Mouse (Mus musculus): ENCODE data around the gene Golgb1. TPM values are rescaled to one million over a fixed set of nuclear protein-coding genes. Genes with fewer than 3 reads are reported as not detected.
"Not testable (repeated sequence)": the region's sequence is repeated elsewhere in the genome, so short reads cannot be mapped to it uniquely, and the experiment has no call there.

Gene Golgb1
- polyA plus RNA-seq (2015; fragmentation: Nextera tagmentation; extraction: Ambion mirVana) = 89.6 and 97.2 TPM in 2 replicates

GRCm38 (mm10) chr16:36874583-36875275 is at the start of gene Golgb1, which contains the start of gene Eaf2:
TSS of gene Golgb1 (plus strand) at chr16:36875140.
TSS of gene Eaf2 (minus strand) at chr16:36875003.
- Histone ChIP-seq H3K4me3 (ENCODE audit: low read length) (peak within 1 kb of the TSS; percentile 94), H3K9me3 (ENCODE audit: control insufficient read depth, low read length) (no peaks in the 10 kb centered on the region), H3K4me2 (ENCODE audit: low read depth, low read length) (peak within 1 kb of the TSS; percentile 78), H3K4me1 (replicated peaks; ENCODE audit: control insufficient read depth, insufficient read depth, low read length) (peaks cover 13% of the 10 kb centered on the region), H3K36me3 (ENCODE audit: control insufficient read depth, insufficient read depth, low read length) (peaks cover 8% of the 10 kb centered on the region), H3K9ac (ENCODE audit: low read length) (peak within 1 kb of the TSS; percentile 85), H3K27ac (ENCODE audit: low read length) (peak within 1 kb of the TSS; percentile 77), H3K27me3 (ENCODE audit: control insufficient read depth, insufficient read depth, low read depth, low read length) (no peaks in the 10 kb centered on the region)
- WGBS = under 1% methylated on average over 43 of the region's 43 CpGs
- peak; percentile 100 for ATAC-seq (ENCODE audit: low read depth)

GRCm38 (mm10) chr16:36827611-36828053 is 47.3 kb upstream of the Golgb1 start:
- no peak for ATAC-seq (ENCODE audit: low read depth)
- Histone ChIP-seq H3K4me1 (replicated peaks; ENCODE audit: control insufficient read depth, insufficient read depth, low read length) (peaks cover 8% of the 10 kb centered on the region), H3K9ac (ENCODE audit: low read length) (peak overlapping the region; percentile 93), H3K9me3 (ENCODE audit: control insufficient read depth, low read length) (no peaks in the 10 kb centered on the region), H3K27ac (ENCODE audit: low read length) (no peak overlapping the region), H3K4me3 (ENCODE audit: low read length) (peak overlapping the region; percentile 96), H3K36me3 (ENCODE audit: control insufficient read depth, insufficient read depth, low read length) (no peaks in the 10 kb centered on the region), H3K4me2 (ENCODE audit: low read depth, low read length) (peak overlapping the region; percentile 91), H3K27me3 (ENCODE audit: control insufficient read depth, insufficient read depth, low read depth, low read length) (peaks cover 3% of the 10 kb centered on the region; the same call in 1 of the 2 replicates)
- WGBS = 6% methylated on average over 11 of the region's 11 CpGs

- no peaks in the 10 kb centered on the region for H3K36me3 ChIP-seq (ENCODE audit: control insufficient read depth, insufficient read depth, low read length)
- H3K4me2 ChIP-seq (ENCODE audit: low read depth, low read length) = peak within 1 kb of the TSS; percentile 91
- peak; percentile 99 for ATAC-seq (ENCODE audit: low read depth)
- WGBS = under 1% methylated on average over 63 of the region's 64 CpGs
- H3K4me1 ChIP-seq (replicated peaks; ENCODE audit: control insufficient read depth, insufficient read depth, low read length) = peaks cover 8% of the 10 kb centered on the region
- H3K4me3 ChIP-seq (ENCODE audit: low read length) = peak within 1 kb of the TSS; percentile 96
- H3K27ac ChIP-seq (ENCODE audit: low read length) = no peak within 1 kb of the TSS; the same call in 1 of the 2 replicates
- H3K9me3 ChIP-seq (ENCODE audit: control insufficient read depth, low read length) = no peaks in the 10 kb centered on the region
- H3K9ac ChIP-seq (ENCODE audit: low read length) = peak within 1 kb of the TSS; percentile 93
- peaks cover 3% of the 10 kb centered on the region; the same call in 1 of the 2 replicates for H3K27me3 ChIP-seq (ENCODE audit: control insufficient read depth, insufficient read depth, low read depth, low read length)
These were observed 46.7 kb upstream of the Golgb1 start, which contains the start of gene Iqcb1 for GRCm38 (mm10) chr16:36828054-36828786. TSS of gene Iqcb1 (plus strand) at chr16:36828385.

- no peak overlapping the region for H3K27ac ChIP-seq (ENCODE audit: low read length)
- peak overlapping the region; percentile 96 for H3K4me3 ChIP-seq (ENCODE audit: low read length)
- peak; percentile 23; the same call in 1 of the 2 replicates for ATAC-seq (ENCODE audit: low read depth)
- WGBS = 3% methylated on average over 11 of the region's 11 CpGs
- H3K4me2 ChIP-seq (ENCODE audit: low read depth, low read length) = peak overlapping the region; percentile 91
- no peaks in the 10 kb centered on the region for H3K36me3 ChIP-seq (ENCODE audit: control insufficient read depth, insufficient read depth, low read length)
- no peaks in the 10 kb centered on the region for H3K9me3 ChIP-seq (ENCODE audit: control insufficient read depth, low read length)
- peaks cover 3% of the 10 kb centered on the region; the same call in 1 of the 2 replicates for H3K27me3 ChIP-seq (ENCODE audit: control insufficient read depth, insufficient read depth, low read depth, low read length)
- H3K9ac ChIP-seq (ENCODE audit: low read length) = peak overlapping the region; percentile 93
- H3K4me1 ChIP-seq (replicated peaks; ENCODE audit: control insufficient read depth, insufficient read depth, low read length) = peaks cover 8% of the 10 kb centered on the region
These were observed 46.1 kb upstream of the Golgb1 start for GRCm38 (mm10) chr16:36828820-36829219.

GRCm38 (mm10) chr16:36846894-36847293 is 28.0 kb upstream of the Golgb1 start:
- 100% methylated on average over 1 of the region's 1 CpGs for WGBS

GRCm38 (mm10) chr16:36851202-36851601 is 23.7 kb upstream of the Golgb1 start:
- no peak for ATAC-seq (ENCODE audit: low read depth)
- Histone ChIP-seq H3K36me3 (ENCODE audit: control insufficient read depth, insufficient read depth, low read length) (peaks cover 2% of the 10 kb centered on the region; the same call in 1 of the 2 replicates), H3K4me1 (replicated peaks; ENCODE audit: control insufficient read depth, insufficient read depth, low read length) (no peaks in the 10 kb centered on the region), H3K4me3 (ENCODE audit: low read length) (no peak overlapping the region), H3K9ac (ENCODE audit: low read length) (no peak overlapping the region), H3K9me3 (ENCODE audit: control insufficient read depth, low read length) (no peaks in the 10 kb centered on the region), H3K27ac (ENCODE audit: low read length) (no peak overlapping the region), H3K27me3 (ENCODE audit: control insufficient read depth, insufficient read depth, low read depth, low read length) (no peaks in the 10 kb centered on the region), H3K4me2 (ENCODE audit: low read depth, low read length) (no peak overlapping the region)
- WGBS = 92% methylated on average over 3 of the region's 3 CpGs

More at GRCm38 (mm10) chr16:36846894-36847293, 28.0 kb upstream of the Golgb1 start:
- H3K4me1 ChIP-seq (replicated peaks; ENCODE audit: control insufficient read depth, insufficient read depth, low read length); H3K36me3 ChIP-seq (ENCODE audit: control insufficient read depth, insufficient read depth, low read length); H3K4me2 ChIP-seq (ENCODE audit: low read depth, low read length); H3K4me3 ChIP-seq (ENCODE audit: low read length); H3K9ac ChIP-seq (ENCODE audit: low read length); H3K27ac ChIP-seq (ENCODE audit: low read length); H3K27me3 ChIP-seq (ENCODE audit: control insufficient read depth, insufficient read depth, low read depth, low read length); H3K9me3 ChIP-seq (ENCODE audit: control insufficient read depth, low read length); ATAC-seq (ENCODE audit: low read depth): not testable (repeated sequence)

GRCm38 (mm10) chr16:36863585-36863984 is 11.4 kb upstream of the Golgb1 start:
- ATAC-seq (ENCODE audit: low read depth) = no peak

GRCm38 (mm10) chr16:36869442-36869841 is 5.5 kb upstream of the Golgb1 start:
- Histone ChIP-seq H3K27me3 (ENCODE audit: control insufficient read depth, insufficient read depth, low read depth, low read length) (no peaks in the 10 kb centered on the region), H3K9ac (ENCODE audit: low read length) (no peak overlapping the region), H3K27ac (ENCODE audit: low read length) (no peak overlapping the region), H3K4me2 (ENCODE audit: low read depth, low read length) (no peak overlapping the region), H3K9me3 (ENCODE audit: control insufficient read depth, low read length) (no peaks in the 10 kb centered on the region), H3K4me3 (ENCODE audit: low read length) (no peak overlapping the region), H3K4me1 (replicated peaks; ENCODE audit: control insufficient read depth, insufficient read depth, low read length) (peaks cover 4% of the 10 kb centered on the region), H3K36me3 (ENCODE audit: control insufficient read depth, insufficient read depth, low read length) (peaks cover 15% of the 10 kb centered on the region)
- WGBS = 90% methylated on average over 2 of the region's 2 CpGs
- ATAC-seq (ENCODE audit: low read depth) = no peak

More at GRCm38 (mm10) chr16:36863585-36863984, 11.4 kb upstream of the Golgb1 start:
- Histone ChIP-seq H3K9ac (ENCODE audit: low read length) (no peak overlapping the region), H3K4me2 (ENCODE audit: low read depth, low read length) (no peak overlapping the region), H3K36me3 (ENCODE audit: control insufficient read depth, insufficient read depth, low read length) (peaks cover 8% of the 10 kb centered on the region; the same call in 1 of the 2 replicates), H3K9me3 (ENCODE audit: control insufficient read depth, low read length) (no peaks in the 10 kb centered on the region), H3K4me1 (replicated peaks; ENCODE audit: control insufficient read depth, insufficient read depth, low read length) (no peaks in the 10 kb centered on the region), H3K4me3 (ENCODE audit: low read length) (no peak overlapping the region), H3K27ac (ENCODE audit: low read length) (no peak overlapping the region), H3K27me3 (ENCODE audit: control insufficient read depth, insufficient read depth, low read depth, low read length) (no peaks in the 10 kb centered on the region)
- WGBS = 84% methylated on average over 3 of the region's 3 CpGs

Data from lung, embryonic 16.5 days (tissue).